Mouse (Mus musculus) kidney, embryonic 14.5 days (tissue): ENCODE measurements around the gene Erc1. TPM values are rescaled to one million over a fixed set of nuclear protein-coding genes. Genes with fewer than 3 reads are reported as not detected.
A peak's percentile ranks its signal among the peaks of the same experiment; 100 is the strongest.

Experiments
- ATAC-seq: fragments of 200-750 bp; cut with Nextera tagmentation; 2 replicates; pipeline ENCODE4 v1.8.0; 2017; ENCODE audit warnings: moderate number of reproducible peaks, mild to moderate bottlenecking, moderate TSS enrichment, moderate library complexity; ENCODE audit not compliant: low FRiP score, low TSS enrichment
- H3K27ac ChIP-seq: fragments of 300-500 bp; sonication (generic); 2 replicates; pipeline ENCODE4 v1.5.1; 2014; ENCODE audit warnings: low read depth, mild to moderate bottlenecking, low read length, moderate library complexity, mixed read lengths
- H3K27me3 ChIP-seq: fragments of 300-500 bp; sonication (generic); 2 replicates; pipeline ENCODE4 v1.6.1; 2014; ENCODE audit warnings: mild to moderate bottlenecking, low read length; ENCODE audit not compliant: control insufficient read depth, insufficient read depth
- H3K36me3 ChIP-seq: fragments of 300-500 bp; sonication (generic); 2 replicates; pipeline ENCODE4 v1.6.1; 2014; ENCODE audit warnings: low read length, mixed read lengths; ENCODE audit not compliant: control insufficient read depth, insufficient read depth
- H3K4me1 ChIP-seq: fragments of 300-500 bp; sonication (generic); 2 replicates; pipeline ENCODE4 v1.6.1; 2014; ENCODE audit warnings: low read length, mixed read lengths; ENCODE audit not compliant: control insufficient read depth, insufficient read depth
- H3K4me2 ChIP-seq: fragments of 300-500 bp; sonication (generic); replicated peaks from 2 replicates; pipeline ENCODE4 v1.6.1; 2014; ENCODE audit warnings: low read depth, mild to moderate bottlenecking, low read length
- H3K4me3 ChIP-seq: fragments of 300-500 bp; sonication (generic); 2 replicates; pipeline ENCODE4 v1.5.1; 2014; ENCODE audit warnings: mild to moderate bottlenecking, low read length
- H3K9ac ChIP-seq: fragments of 300-500 bp; sonication (generic); 2 replicates; pipeline ENCODE4 v1.6.1; 2014; ENCODE audit warnings: low read depth, mild to moderate bottlenecking, low read length, moderate library complexity
- H3K9me3 ChIP-seq: fragments of 300-500 bp; sonication (generic); 2 replicates; pipeline ENCODE4 v1.6.1; 2016; ENCODE audit warnings: low read length; ENCODE audit not compliant: control insufficient read depth
- WGBS: fragments of 180-500 bp; shearing (Covaris S2); extraction: QIAGEN DNeasy Blood & Tissue Kit; methylation state at CpG from one replicate; pipeline ENCODE4 v1.1.7; 2014; 5-methylcytosine and 5-hydroxymethylcytosine counted together
- polyA plus RNA-seq: library from polyadenylated mRNA; unstranded; fragments of >200 nt; fragmentation: Nextera tagmentation; extraction: Ambion mirVana; gene quantifications from 2 replicates; pipeline ENCODE4 v1.2.1, GENCODE M21; 2014

Gene Erc1
- polyA plus RNA-seq, 1 experiment from 2014 or later: 30.0 TPM

GRCm38 (mm10) chr6:119576706-119577105 is 271.3 kb downstream of the Erc1 start:
- H3K4me1 ChIP-seq: peaks cover 5% of the 10 kb centered on the region; the same call in 1 of the 2 replicates
- no peak overlapping the region for H3K27ac ChIP-seq
- no peak overlapping the region for H3K4me2 ChIP-seq
- peaks cover 24% of the 10 kb centered on the region for H3K36me3 ChIP-seq
- no peak overlapping the region for H3K9ac ChIP-seq
- H3K9me3 ChIP-seq: no peaks in the 10 kb centered on the region
- 59% methylated on average over 4 of the region's 4 CpGs for WGBS
- H3K4me3 ChIP-seq: no peak overlapping the region
- ATAC-seq: no peak
- H3K27me3 ChIP-seq: no peaks in the 10 kb centered on the region

- 91% methylated on average over 12 of the region's 12 CpGs for WGBS
- Histone ChIP-seq H3K9ac (no peak overlapping the region), H3K9me3 (no peaks in the 10 kb centered on the region), H3K27me3 (no peaks in the 10 kb centered on the region), H3K4me1 (peaks cover 5% of the 10 kb centered on the region; the same call in 1 of the 2 replicates), H3K4me2 (no peak overlapping the region), H3K27ac (no peak overlapping the region), H3K4me3 (no peak overlapping the region), H3K36me3 (peaks cover 24% of the 10 kb centered on the region)
- no peak for ATAC-seq
These were observed 272.6 kb downstream of the Erc1 start for GRCm38 (mm10) chr6:119575331-119575730.

GRCm38 (mm10) chr6:119572296-119572695 is 275.7 kb downstream of the Erc1 start:
- 78% methylated on average over 7 of the region's 7 CpGs for WGBS
- Histone ChIP-seq H3K36me3 (peaks cover 24% of the 10 kb centered on the region), H3K4me3 (no peak overlapping the region), H3K9ac (no peak overlapping the region), H3K27ac (no peak overlapping the region), H3K4me2 (no peak overlapping the region), H3K9me3 (no peaks in the 10 kb centered on the region), H3K4me1 (no peaks in the 10 kb centered on the region), H3K27me3 (no peaks in the 10 kb centered on the region)
- no peak for ATAC-seq

GRCm38 (mm10) chr6:119570797-119571196 is 277.2 kb downstream of the Erc1 start:
- Histone ChIP-seq H3K4me3 (no peak overlapping the region), H3K36me3 (peaks cover 24% of the 10 kb centered on the region), H3K27me3 (no peaks in the 10 kb centered on the region), H3K9me3 (no peaks in the 10 kb centered on the region), H3K4me2 (no peak overlapping the region), H3K4me1 (peaks cover 6% of the 10 kb centered on the region), H3K9ac (no peak overlapping the region), H3K27ac (no peak overlapping the region)
- 88% methylated on average over 4 of the region's 4 CpGs for WGBS
- no peak for ATAC-seq

- Histone ChIP-seq H3K27ac (no peak overlapping the region), H3K27me3 (no peaks in the 10 kb centered on the region), H3K9ac (no peak overlapping the region), H3K4me2 (no peak overlapping the region), H3K9me3 (no peaks in the 10 kb centered on the region), H3K4me1 (peaks cover 13% of the 10 kb centered on the region), H3K4me3 (no peak overlapping the region), H3K36me3 (peaks cover 5% of the 10 kb centered on the region)
- ATAC-seq: no peak
- WGBS: 70% methylated on average over 2 of the region's 2 CpGs
These were observed 279.6 kb downstream of the Erc1 start for GRCm38 (mm10) chr6:119568339-119568738.

- no peaks in the 10 kb centered on the region for H3K9me3 ChIP-seq
- 41% methylated on average over 23 of the region's 23 CpGs for WGBS
- H3K27ac ChIP-seq: peak overlapping the region; percentile 24; the same call in 1 of the 2 replicates
- H3K4me2 ChIP-seq: no peak overlapping the region
- H3K4me1 ChIP-seq: peaks cover 22% of the 10 kb centered on the region
- no peak overlapping the region for H3K4me3 ChIP-seq
- no peak overlapping the region for H3K9ac ChIP-seq
- peak; percentile 58; the same call in 1 of the 2 replicates for ATAC-seq
- no peaks in the 10 kb centered on the region for H3K36me3 ChIP-seq
- H3K27me3 ChIP-seq: no peaks in the 10 kb centered on the region
These were observed 282.3 kb downstream of the Erc1 start for GRCm38 (mm10) chr6:119565451-119566379.

GRCm38 (mm10) chr6:119562558-119562957 is 285.4 kb downstream of the Erc1 start:
- Histone ChIP-seq H3K36me3 (no peaks in the 10 kb centered on the region), H3K4me1 (peaks cover 22% of the 10 kb centered on the region), H3K9ac (no peak overlapping the region), H3K27me3 (no peaks in the 10 kb centered on the region), H3K4me3 (no peak overlapping the region), H3K9me3 (no peaks in the 10 kb centered on the region), H3K27ac (no peak overlapping the region), H3K4me2 (no peak overlapping the region)
- WGBS: 30% methylated on average over 10 of the region's 10 CpGs
- peak; percentile 40; the same call in 1 of the 2 replicates for ATAC-seq

GRCm38 (mm10) chr6:119558855-119559254 is 289.1 kb downstream of the Erc1 start:
- no peak for ATAC-seq
- H3K4me3 ChIP-seq: no peak overlapping the region

GRCm38 (mm10) chr6:119554439-119554838 is 293.5 kb downstream of the Erc1 start:
- no peaks in the 10 kb centered on the region for H3K36me3 ChIP-seq
- no peaks in the 10 kb centered on the region for H3K27me3 ChIP-seq
- no peak for ATAC-seq
- no peak overlapping the region for H3K27ac ChIP-seq
- 75% methylated on average over 8 of the region's 8 CpGs for WGBS
- H3K4me3 ChIP-seq: no peak overlapping the region
- H3K9me3 ChIP-seq: no peaks in the 10 kb centered on the region
- H3K9ac ChIP-seq: no peak overlapping the region
- no peaks in the 10 kb centered on the region for H3K4me1 ChIP-seq
- no peak overlapping the region for H3K4me2 ChIP-seq

More at GRCm38 (mm10) chr6:119558855-119559254, 289.1 kb downstream of the Erc1 start:
- H3K27ac ChIP-seq: no peak overlapping the region
- no peaks in the 10 kb centered on the region for H3K9me3 ChIP-seq
- H3K4me2 ChIP-seq: no peak overlapping the region
- peaks cover 9% of the 10 kb centered on the region; the same call in 1 of the 2 replicates for H3K4me1 ChIP-seq
- H3K27me3 ChIP-seq: no peaks in the 10 kb centered on the region
- no peaks in the 10 kb centered on the region for H3K36me3 ChIP-seq
- no peak overlapping the region for H3K9ac ChIP-seq
- WGBS: 62% methylated on average over 7 of the region's 7 CpGs
